Mouse (Mus musculus): ENCODE measurements around the gene Nucb2. TPM values are rescaled to one million over a fixed set of nuclear protein-coding genes. Genes with fewer than 3 reads are reported as not detected.

Nucb2 gene
- 13.3 to 18.4 TPM (median 16.6 TPM) in 4 replicates for total RNA-seq (2023; ENCODE audit: inconsistent age)

GRCm38 (mm10) chr7:116503879-116504817 lies at the start of gene Nucb2:
TSS of gene Nucb2 (plus strand) at chr7:116504369.

Other genes starting within 250 kb of the Nucb2 start
- 1.8 to 3.2 TPM (median 2.6 TPM) in 4 replicates for gene Plekha7, start 196.0 kb upstream of the Nucb2 start, total RNA-seq (2023; ENCODE audit: inconsistent age)
- 1,199 to 1,276 TPM (median 1,204 TPM) in 4 replicates for gene Rps13, start 170.2 kb upstream of the Nucb2 start, total RNA-seq (2023; ENCODE audit: inconsistent age)
- gene Pik3c2a, start 60.9 kb upstream of the Nucb2 start, total RNA-seq (2023; ENCODE audit: inconsistent age), result 40.0 to 45.9 TPM (median 43.5 TPM) in 4 replicates